18 mouse cellular contexts compared by ENCODE assay signal in the genomic region with DNA sequence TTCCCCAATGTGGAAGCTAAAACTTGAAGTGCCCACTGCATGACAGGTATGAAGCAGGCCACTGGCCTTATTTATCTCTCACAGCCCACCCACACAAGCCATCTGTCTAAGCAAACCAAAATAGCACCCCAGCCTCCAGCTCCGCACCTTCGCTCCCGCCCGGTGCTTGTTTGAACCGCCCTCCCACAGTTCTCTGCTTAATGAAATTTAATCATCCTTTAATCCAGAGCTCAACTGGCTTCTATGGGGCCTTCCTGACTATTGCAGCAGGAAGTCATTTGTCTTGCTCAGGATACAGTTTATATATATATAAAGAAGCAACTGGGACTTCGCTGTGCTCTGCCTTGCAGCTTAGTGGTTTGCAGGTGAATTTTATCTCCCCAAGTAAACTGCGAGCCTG. TPM values are rescaled to one million over a fixed set of nuclear protein-coding genes. Genes with fewer than 3 reads are reported as not detected.
DNase-seq lines count a peak whose midpoint lies in the region; TF ChIP-seq lines count a peak whose summit lies in the region.
"Had no signal": no experiment of that assay in that cellular context is flagged by ENCODE, and none has a peak within 500 bp of the region (broad histone marks: within the 10 kb centered on the region; RNA-seq: fewer than 3 reads in every experiment).

No protein-coding gene starts in this region.

- WGBS in kidney, adult 2 months: 37% methylated on average over 7 of the region's 7 CpGs
- 89% methylated on average over 7 of the region's 7 CpGs for WGBS in midbrain, embryonic 10.5 days

- H3K9me3 ChIP-seq in E14TG2a.4 (ENCODE audit: low read length): no peaks in the 10 kb centered on the region
- H3K9me3 ChIP-seq in MEL (replicated peaks; ENCODE audit: insufficient read depth, low read length): no peaks in the 10 kb centered on the region
- no peaks in the 10 kb centered on the region for H3K9me3 ChIP-seq in midbrain, embryonic 10.5 days (replicated peaks)
- H3K9me3 ChIP-seq: embryonic facial prominence, embryonic 12.5 days; limb, embryonic 13.5 days had no signal

- no peak for TF ChIP-seq EP300 in MEL (IDR thresholded peaks at IDR 0.05; ENCODE audit: low read depth in 1 of 2, low read length in 2 of 2)

- peak overlapping the region; percentile 46; the same call in 1 of the 2 replicates for H3K9ac ChIP-seq in MEL (ENCODE audit: control insufficient read depth, low read depth, low read length, poor library complexity, severe bottlenecking)
- H3K9ac ChIP-seq: embryonic facial prominence, embryonic 12.5 days; hindbrain, embryonic 14.5 days; limb, embryonic 13.5 days had no signal

- H3K27ac ChIP-seq in kidney, adult 2 months (ENCODE audit: insufficient read depth, low read depth, low read length): peak overlapping the region; percentile 69; the same call in 1 of the 2 replicates
- no peak overlapping the region for H3K27ac ChIP-seq in MEL (ENCODE audit: control insufficient read depth, low read depth, low read length)
- H3K27ac ChIP-seq in midbrain, embryonic 10.5 days (replicated peaks): no peak overlapping the region
- H3K27ac ChIP-seq: embryonic facial prominence, embryonic 12.5 days; hindbrain, embryonic 14.5 days; limb, embryonic 13.5 days; macrophage had no signal

- no peak for TF ChIP-seq POLR2A in kidney, adult 2 months (IDR thresholded peaks at IDR 0.05; ENCODE audit: low read depth, low read length)
- TF ChIP-seq POLR2A in MEL (IDR thresholded peaks at IDR 0.05; ENCODE audit: control insufficient read depth in 1 of 2, insufficient read depth in 1 of 2, low read depth in 1 of 2, low read length in 2 of 2, poor library complexity in 1 of 2): no peak

- H3K27me3 ChIP-seq in kidney, adult 2 months (replicated peaks; ENCODE audit: control insufficient read depth, insufficient read depth, low read length): no peaks in the 10 kb centered on the region
- H3K27me3 ChIP-seq in E14TG2a.4 (ENCODE audit: insufficient read depth, low read length) (peaks cover 9% of the 10 kb centered on the region; the same call in 1 of the 2 replicates), MEL (ENCODE audit: control insufficient read depth in 1 of 2, insufficient read depth in 2 of 2, low read length in 2 of 2) (no peaks in the 10 kb centered on the region)
- no peaks in the 10 kb centered on the region for H3K27me3 ChIP-seq in midbrain, embryonic 10.5 days (ENCODE audit: low read depth, poor library complexity, severe bottlenecking)
- H3K27me3 ChIP-seq: embryonic facial prominence, embryonic 12.5 days; limb, embryonic 13.5 days had no signal

- DNase-seq in kidney, adult 2 months: no peak
- no peak for DNase-seq in kidney, postnatal 25 days
- DNase-seq in kidney, postnatal 10 days: peak; percentile 16
- no peak for DNase-seq in kidney, postnatal 36 days
- DNase-seq in MEL (ENCODE audit: low read depth, low spot score): no peak
- no peak for DNase-seq in midbrain, embryonic 10.5 days (ENCODE audit: low spot score)
- DNase-seq: cerebellum, adult 11-12 months; cerebellum, adult 9-11 months; embryo, embryonic 11 days; gastrocnemius, postnatal 14 days; midbrain, embryonic 14.5 days; right cerebral cortex, postnatal 25 days; thymus, adult 18-20 months had no signal

- no peak for TF ChIP-seq RAD21 in MEL (IDR thresholded peaks at IDR 0.05; ENCODE audit: low read depth, low read length)

- 0 out of 2 replicates have a peak, but pooled peaks cover 3% of the 10 kb centered on the region for H3K4me1 ChIP-seq in kidney, adult 2 months (ENCODE audit: control insufficient read depth, insufficient read depth, low read length)
- H3K4me1 ChIP-seq in E14TG2a.4 (replicated peaks; ENCODE audit: low read depth, low read length) (peaks cover 13% of the 10 kb centered on the region), MEL (ENCODE audit: control insufficient read depth in 1 of 2, insufficient read depth in 2 of 2, low read length in 2 of 2) (peaks cover 1 to 21% of the 10 kb centered on the region in 2 experiments; a peak in 3 of 4 replicates)
- H3K4me1 ChIP-seq in midbrain, embryonic 10.5 days: no peaks in the 10 kb centered on the region
- H3K4me1 ChIP-seq: limb, embryonic 13.5 days had no signal

- H3K36me3 ChIP-seq in kidney, adult 2 months (ENCODE audit: control insufficient read depth, insufficient read depth, low read length): no peaks in the 10 kb centered on the region
- H3K36me3 ChIP-seq in E14TG2a.4 (ENCODE audit: insufficient read depth, low read length) (no peaks in the 10 kb centered on the region), MEL (ENCODE audit: control insufficient read depth in 1 of 2, insufficient read depth in 2 of 2, low read length in 2 of 2) (peaks cover 0 to 12% of the 10 kb centered on the region in 2 experiments; a peak in 2 of 4 replicates)
- H3K36me3 ChIP-seq in midbrain, embryonic 10.5 days: no peaks in the 10 kb centered on the region
- H3K36me3 ChIP-seq: embryonic facial prominence, embryonic 12.5 days; limb, embryonic 13.5 days had no signal

- no peak for TF ChIP-seq CTCF in kidney, adult 2 months (conservative IDR thresholded peaks at IDR 0.05; ENCODE audit: insufficient read depth, insufficient read length, low read depth, low read length)
- TF ChIP-seq CTCF in E14TG2a.4 (conservative IDR thresholded peaks at IDR 0.05; ENCODE audit: low read length) (no peak), MEL (IDR thresholded peaks at IDR 0.05 in 2 of 3, conservative IDR thresholded peaks at IDR 0.05 in 1 of 3; ENCODE audit: control insufficient read depth in 1 of 3, insufficient read depth in 1 of 3, low read depth in 2 of 3, low read length in 3 of 3, poor library complexity in 1 of 3, severe bottlenecking in 1 of 3) (no peak)

- H3K4me3 ChIP-seq in kidney, adult 2 months (ENCODE audit: insufficient read depth, low read depth, low read length): no peak overlapping the region
- H3K4me3 ChIP-seq in E14TG2a.4 (replicated peaks; ENCODE audit: low read length): peak overlapping the region; percentile 69
- H3K4me3 ChIP-seq in MEL (ENCODE audit: control insufficient read depth in 1 of 2, insufficient read depth in 1 of 2, low read depth in 2 of 2, low read length in 2 of 2): no peak overlapping the region
- H3K4me3 ChIP-seq in midbrain, embryonic 10.5 days: no peak overlapping the region
- H3K4me3 ChIP-seq: embryonic facial prominence, embryonic 12.5 days; limb, embryonic 13.5 days had no signal

- no peaks in the 10 kb centered on the region for H3K79me2 ChIP-seq in MEL (ENCODE audit: control insufficient read depth, insufficient read depth, low read length, poor library complexity)

TF ChIP-seq in MEL, 35 proteins besides CTCF, POLR2A, EP300 and RAD21:
- TF ChIP-seq POLR2AphosphoS2 (IDR thresholded peaks at IDR 0.05; ENCODE audit: low read length) (no peak), UBTF (IDR thresholded peaks at IDR 0.05; ENCODE audit: borderline replicate concordance, insufficient read depth, low read depth, low read length) (no peak), ETS1 (IDR thresholded peaks at IDR 0.05; ENCODE audit: low read depth, low read length) (no peak), TAL1 (IDR thresholded peaks at IDR 0.05; ENCODE audit: low read length) (no peak), ZKSCAN1 (IDR thresholded peaks at IDR 0.05; ENCODE audit: low read depth, low read length) (no peak), TBP (IDR thresholded peaks at IDR 0.05; ENCODE audit: low read depth, low read length) (no peak), GABPA (IDR thresholded peaks at IDR 0.05; ENCODE audit: low read depth, low read length) (no peak), JUND (IDR thresholded peaks at IDR 0.05; ENCODE audit: low read depth, low read length) (no peak), USF1 (IDR thresholded peaks at IDR 0.05; ENCODE audit: low read depth, low read length) (no peak), MYB (IDR thresholded peaks at IDR 0.05; ENCODE audit: low read depth, low read length) (no peak)

RNA-seq across cellular contexts. Expression of a gene that starts 38.1 kb away (rescaled TPM):
- 15.8 and 30.6 TPM in 2 replicates for polyA plus RNA-seq in kidney, adult 2 months (2012; rRNA removed)
- total RNA-seq in MEL (2012; rRNA removed): 29.9 and 30.2 TPM in 2 replicates
- polyA plus RNA-seq in MEL (2012; ENCODE audit: insufficient read depth in 1 of 2, insufficient read length in 2 of 2, low read depth in 1 of 2, low replicate concordance in 2 of 2, missing spikeins in 1 of 2): 10 to 100 TPM in 1 of 2 experiments, not detected in 1; 41.8 TPM
- 161 and 172 TPM in 2 replicates for polyA plus RNA-seq in midbrain, embryonic 10.5 days (2016; fragmentation: Nextera tagmentation; extraction: Ambion mirVana)

RNA-seq across cellular contexts. Expression of a gene that starts 38.3 kb away (rescaled TPM):
- polyA plus RNA-seq in kidney, adult 2 months (2012; rRNA removed): 8.6 and 11.7 TPM in 2 replicates
- 24.1 and 24.8 TPM in 2 replicates for total RNA-seq in MEL (2012; rRNA removed)
- polyA plus RNA-seq in MEL (2012; ENCODE audit: insufficient read depth in 1 of 2, insufficient read length in 2 of 2, low read depth in 1 of 2, low replicate concordance in 2 of 2, missing spikeins in 1 of 2): 10 to 100 TPM in 1 of 2 experiments, not detected in 1; 19.2 TPM
- polyA plus RNA-seq in midbrain, embryonic 10.5 days (2016; fragmentation: Nextera tagmentation; extraction: Ambion mirVana): 50.0 and 52.2 TPM in 2 replicates

RNA-seq across cellular contexts. Expression of a gene that starts 44.0 kb away (rescaled TPM):
- 11.5 and 11.7 TPM in 2 replicates for polyA plus RNA-seq in kidney, adult 2 months (2012; rRNA removed)
- 6.0 and 6.4 TPM in 2 replicates for total RNA-seq in MEL (2012; rRNA removed)
- polyA plus RNA-seq in MEL (2012; ENCODE audit: insufficient read depth in 1 of 2, insufficient read length in 2 of 2, low read depth in 1 of 2, low replicate concordance in 2 of 2, missing spikeins in 1 of 2): 1 to 10 TPM in 1 of 2 experiments, not detected in 1; 9.7 TPM
- 8.5 and 8.9 TPM in 2 replicates for polyA plus RNA-seq in midbrain, embryonic 10.5 days (2016; fragmentation: Nextera tagmentation; extraction: Ambion mirVana)
